Mouse (Mus musculus): ENCODE measurements at regions not wholly inside any gene's neighbourhood (a gene's known extent, or its start where the extent isn't known, plus 50 kb on each side); places are given as distances from the start of the nearest gene placed in this dataset.
"Not testable (repeated sequence)": the region's sequence is repeated elsewhere in the genome, so short reads cannot be mapped to it uniquely, and the experiment has no call there.

DNA sequence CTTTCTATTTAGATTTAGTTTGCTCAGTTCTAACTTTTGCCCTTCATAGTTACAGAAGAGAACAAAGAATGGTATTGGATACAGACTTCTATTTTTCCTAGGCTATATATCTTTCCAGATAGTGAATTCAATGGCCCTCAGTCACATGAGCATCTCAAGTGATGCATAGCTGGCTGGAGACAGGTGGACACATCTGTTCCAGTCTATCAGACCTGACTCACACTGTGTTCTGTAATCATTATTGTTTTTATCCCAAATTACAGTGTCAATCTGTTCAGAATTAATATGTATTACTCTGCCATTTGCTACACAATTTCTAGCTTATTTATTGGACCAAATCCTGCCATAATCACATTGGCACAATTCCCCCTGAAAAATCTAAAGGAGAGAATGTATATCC is 298.0 kb upstream of the Foxg1 start:
- no peak overlapping the region for H3K4me3 ChIP-seq (replicated peaks; ENCODE audit: low read depth, low read length)
- ATAC-seq (ENCODE audit: low FRiP score, low TSS enrichment): no peak
- DNase-seq: no peak

DNA sequence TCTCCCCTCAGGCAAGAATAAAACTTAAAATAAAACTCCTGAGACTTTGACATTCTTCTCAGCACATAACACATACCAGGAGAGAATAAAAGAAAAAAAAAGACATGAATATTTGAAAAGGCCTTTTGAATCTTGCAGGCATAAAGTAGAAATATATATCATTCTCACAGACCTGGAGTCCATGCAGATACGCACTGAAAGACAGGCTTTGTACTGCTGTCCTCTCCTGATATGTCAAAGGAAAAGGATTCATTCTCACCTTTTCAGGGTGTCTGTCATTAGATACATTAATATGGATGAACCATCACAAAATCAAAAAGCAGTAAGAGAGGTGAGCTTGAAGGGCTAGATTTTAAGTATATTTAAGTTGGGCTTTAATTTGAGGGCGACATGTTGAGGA is 296.4 kb upstream of the Foxg1 start:
- Histone ChIP-seq H3K27me3 (ENCODE audit: control insufficient read depth, insufficient read depth, low read length) (no peaks in the 10 kb centered on the region), H3K4me2 (ENCODE audit: low read length) (no peak overlapping the region), H3K4me3 (replicated peaks; ENCODE audit: low read depth, low read length) (no peak overlapping the region), H3K9me3 (ENCODE audit: control insufficient read depth, low read length) (no peaks in the 10 kb centered on the region), H3K36me3 (ENCODE audit: control insufficient read depth, insufficient read depth, low read length) (no peaks in the 10 kb centered on the region), H3K27ac (replicated peaks; ENCODE audit: low read depth, low read length) (no peak overlapping the region), H3K4me1 (ENCODE audit: control insufficient read depth, insufficient read depth, low read length) (0 out of 2 replicates have a peak, but pooled peaks cover 3% of the 10 kb centered on the region), H3K9ac (replicated peaks; ENCODE audit: low read length) (no peak overlapping the region)
- 67% methylated on average over 2 of the region's 2 CpGs for WGBS
- ATAC-seq (ENCODE audit: low FRiP score, low TSS enrichment): peak; percentile 55; the same call in 1 of the 2 replicates
- DNase-seq: peak; percentile 14

More for the DNA sequence above, 298.0 kb upstream of the Foxg1 start:
- H3K36me3 ChIP-seq (ENCODE audit: control insufficient read depth, insufficient read depth, low read length): no peaks in the 10 kb centered on the region
- H3K27me3 ChIP-seq (ENCODE audit: control insufficient read depth, insufficient read depth, low read length): no peaks in the 10 kb centered on the region
- H3K27ac ChIP-seq (replicated peaks; ENCODE audit: low read depth, low read length): no peak overlapping the region
- 0 out of 2 replicates have a peak, but pooled peaks cover 3% of the 10 kb centered on the region for H3K4me1 ChIP-seq (ENCODE audit: control insufficient read depth, insufficient read depth, low read length)
- H3K9ac ChIP-seq (replicated peaks; ENCODE audit: low read length): no peak overlapping the region
- no peak overlapping the region for H3K4me2 ChIP-seq (ENCODE audit: low read length)
- no peaks in the 10 kb centered on the region for H3K9me3 ChIP-seq (ENCODE audit: control insufficient read depth, low read length)

DNA sequence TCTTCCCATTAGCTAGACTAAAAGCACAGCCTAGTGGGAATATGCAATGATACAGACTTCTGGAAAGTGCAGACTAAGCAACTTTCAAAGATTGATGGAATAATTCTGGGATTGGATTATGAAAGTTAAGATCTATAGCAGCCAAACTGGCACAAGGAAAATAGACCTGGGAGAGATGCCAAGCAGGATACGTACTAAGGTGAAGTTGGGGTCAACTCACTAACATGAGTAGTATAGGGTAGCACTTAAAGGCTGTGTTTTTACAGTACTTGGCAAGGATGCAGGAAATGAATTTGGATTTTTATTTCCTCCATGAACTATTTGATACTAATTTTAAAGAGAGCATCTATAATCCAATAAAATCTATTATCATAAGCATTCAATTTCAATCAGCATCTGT is 292.3 kb upstream of the Foxg1 start:
- 98% methylated on average over 1 of the region's 1 CpGs for WGBS
- Histone ChIP-seq H3K4me3 (replicated peaks; ENCODE audit: low read depth, low read length) (no peak overlapping the region), H3K27ac (replicated peaks; ENCODE audit: low read depth, low read length) (no peak overlapping the region), H3K27me3 (ENCODE audit: control insufficient read depth, insufficient read depth, low read length) (no peaks in the 10 kb centered on the region), H3K4me1 (ENCODE audit: control insufficient read depth, insufficient read depth, low read length) (0 out of 2 replicates have a peak, but pooled peaks cover 3% of the 10 kb centered on the region), H3K9me3 (ENCODE audit: control insufficient read depth, low read length) (no peaks in the 10 kb centered on the region), H3K4me2 (ENCODE audit: low read length) (no peak overlapping the region), H3K9ac (replicated peaks; ENCODE audit: low read length) (no peak overlapping the region), H3K36me3 (ENCODE audit: control insufficient read depth, insufficient read depth, low read length) (no peaks in the 10 kb centered on the region)
- ATAC-seq (ENCODE audit: low FRiP score, low TSS enrichment) (no peak), DNase-seq (no peak)

DNA sequence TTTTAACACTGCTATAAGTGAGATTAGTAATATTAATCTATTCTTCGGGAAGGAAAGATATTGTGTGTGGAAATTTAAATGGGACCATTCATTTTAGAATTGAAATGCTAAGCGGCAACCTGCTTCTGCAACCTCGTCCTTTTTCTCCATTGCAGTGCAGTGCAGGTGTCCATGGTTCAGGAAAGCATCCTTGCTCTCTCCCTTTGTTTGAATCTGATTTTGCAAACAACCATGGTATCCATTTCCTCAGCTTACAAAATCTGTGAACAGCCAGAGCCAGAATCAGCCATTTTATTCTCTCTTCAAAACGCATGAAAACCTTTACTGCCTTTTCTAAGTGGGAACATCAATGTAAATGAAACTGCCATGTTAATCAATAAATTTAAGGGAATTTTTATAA is 276.5 kb upstream of the Foxg1 start:
- DNase-seq (peak; percentile 59), ATAC-seq (ENCODE audit: low FRiP score, low TSS enrichment) (peak; percentile 66; the same call in 1 of the 2 replicates)
- no peak overlapping the region for H3K4me3 ChIP-seq (replicated peaks; ENCODE audit: low read depth, low read length)
- H3K9me3 ChIP-seq (ENCODE audit: control insufficient read depth, low read length): no peaks in the 10 kb centered on the region
- peak overlapping the region; percentile 34; the same call in 1 of the 2 replicates for H3K9ac ChIP-seq (replicated peaks; ENCODE audit: low read length)
- H3K4me2 ChIP-seq (ENCODE audit: low read length): no peak overlapping the region
- no peaks in the 10 kb centered on the region for H3K27me3 ChIP-seq (ENCODE audit: control insufficient read depth, insufficient read depth, low read length)
- H3K36me3 ChIP-seq (ENCODE audit: control insufficient read depth, insufficient read depth, low read length): no peaks in the 10 kb centered on the region
- 46% methylated on average over 4 of the region's 4 CpGs for WGBS
- peak overlapping the region; percentile 87 for H3K27ac ChIP-seq (replicated peaks; ENCODE audit: low read depth, low read length)
- H3K4me1 ChIP-seq (ENCODE audit: control insufficient read depth, insufficient read depth, low read length): peaks cover 6% of the 10 kb centered on the region; the same call in 1 of the 2 replicates

DNA sequence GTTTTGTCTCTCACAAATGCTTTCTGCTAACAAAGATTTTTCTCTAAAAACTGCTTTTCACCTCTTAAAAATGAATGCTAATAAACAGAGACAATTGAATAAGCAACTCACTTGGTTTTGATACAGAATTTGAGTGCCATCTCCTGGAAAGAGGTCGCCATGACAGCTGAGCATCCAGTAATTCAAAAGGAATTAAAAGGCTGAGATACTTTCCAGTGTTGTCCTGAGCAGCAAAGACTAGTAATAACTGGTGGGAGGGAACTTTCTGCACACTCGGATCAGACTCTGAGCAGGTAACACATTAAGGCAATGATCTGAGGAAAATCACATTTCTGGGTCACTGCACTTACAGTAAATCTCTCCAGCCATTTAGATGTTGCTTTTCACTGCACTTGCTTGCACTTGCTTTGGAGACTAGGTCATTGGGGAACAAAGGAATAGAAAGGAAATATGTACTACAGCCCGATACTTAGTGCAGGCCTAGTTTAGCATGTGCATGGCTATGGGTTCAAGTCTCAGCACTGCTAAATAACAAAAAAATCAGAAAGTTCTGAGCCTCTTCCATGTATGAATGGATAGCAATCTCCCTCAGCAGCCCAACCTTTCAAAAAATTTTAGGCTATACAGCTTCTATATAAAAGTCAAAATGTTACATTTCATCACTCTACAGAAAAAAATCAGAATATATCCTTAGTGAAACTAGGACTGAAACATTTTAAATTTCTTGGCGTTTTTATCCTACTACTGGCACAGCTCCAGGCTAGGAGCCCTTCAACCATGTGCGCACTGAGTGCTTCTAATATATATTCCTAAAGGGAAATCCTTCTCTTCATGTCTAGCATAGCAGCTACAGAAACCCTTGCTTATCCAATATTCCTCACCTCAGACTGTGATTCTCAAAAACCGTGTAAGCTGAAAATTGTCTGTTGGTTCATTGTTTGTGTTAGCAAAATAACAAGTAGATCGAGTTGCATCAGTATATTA is 275.8 kb upstream of the Foxg1 start:
- Histone ChIP-seq H3K9ac (replicated peaks; ENCODE audit: low read length) (no peak overlapping the region), H3K27ac (replicated peaks; ENCODE audit: low read depth, low read length) (peak overlapping the region; percentile 52; the same call in 1 of the 2 replicates), H3K9me3 (ENCODE audit: control insufficient read depth, low read length) (no peaks in the 10 kb centered on the region), H3K36me3 (ENCODE audit: control insufficient read depth, insufficient read depth, low read length) (no peaks in the 10 kb centered on the region), H3K4me1 (ENCODE audit: control insufficient read depth, insufficient read depth, low read length) (peaks cover 6% of the 10 kb centered on the region; the same call in 1 of the 2 replicates), H3K27me3 (ENCODE audit: control insufficient read depth, insufficient read depth, low read length) (no peaks in the 10 kb centered on the region), H3K4me2 (ENCODE audit: low read length) (no peak overlapping the region), H3K4me3 (replicated peaks; ENCODE audit: low read depth, low read length) (no peak overlapping the region)
- peak; percentile 90 for DNase-seq
- WGBS: 50% methylated on average over 7 of the region's 7 CpGs
- peak; percentile 57 for ATAC-seq (ENCODE audit: low FRiP score, low TSS enrichment)

DNA sequence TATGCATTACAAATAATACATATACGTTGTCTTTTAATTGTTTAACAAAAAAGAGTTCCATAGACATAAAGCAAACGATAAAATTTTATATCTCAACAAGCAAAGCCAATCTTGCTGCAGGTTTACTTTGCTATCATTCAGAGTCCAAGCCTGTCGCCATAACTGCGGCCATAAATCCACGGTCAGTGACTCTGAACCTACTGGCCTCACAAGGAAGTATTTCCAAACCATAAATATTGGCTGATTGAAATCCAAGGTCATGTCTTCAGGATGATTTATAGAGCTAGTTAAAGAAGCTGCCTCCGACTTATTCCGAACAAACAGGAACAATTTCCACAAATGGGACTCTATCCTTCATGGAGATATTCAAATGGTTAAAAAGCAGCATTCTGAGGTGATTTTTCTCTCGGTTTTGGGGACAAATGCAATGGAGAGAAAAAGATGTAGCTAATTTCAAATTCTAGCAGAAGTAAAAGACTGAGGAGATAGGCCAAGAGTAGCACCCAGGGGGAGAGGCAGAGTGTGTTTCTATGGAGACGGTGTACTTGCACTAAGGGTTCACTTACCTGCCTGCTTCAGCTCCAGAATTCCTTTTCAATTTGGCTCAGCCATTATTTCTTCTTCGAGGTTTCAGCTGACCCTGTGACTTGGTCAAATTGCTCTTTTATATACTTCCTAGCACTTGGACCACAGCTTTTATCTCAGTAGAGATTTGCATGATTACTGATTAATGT is 274.9 kb upstream of the Foxg1 start:
- 78% methylated on average over 10 of the region's 10 CpGs for WGBS
- no peak for ATAC-seq (ENCODE audit: low FRiP score, low TSS enrichment)
- Histone ChIP-seq H3K36me3 (ENCODE audit: control insufficient read depth, insufficient read depth, low read length) (no peaks in the 10 kb centered on the region), H3K4me1 (ENCODE audit: control insufficient read depth, insufficient read depth, low read length) (peaks cover 6% of the 10 kb centered on the region; the same call in 1 of the 2 replicates), H3K27me3 (ENCODE audit: control insufficient read depth, insufficient read depth, low read length) (no peaks in the 10 kb centered on the region), H3K4me2 (ENCODE audit: low read length) (no peak overlapping the region), H3K9me3 (ENCODE audit: control insufficient read depth, low read length) (no peaks in the 10 kb centered on the region), H3K27ac (replicated peaks; ENCODE audit: low read depth, low read length) (0 out of 2 replicates have a peak overlapping the region, but pooled peaks have one; percentile 16), H3K9ac (replicated peaks; ENCODE audit: low read length) (no peak overlapping the region), H3K4me3 (replicated peaks; ENCODE audit: low read depth, low read length) (no peak overlapping the region)
- DNase-seq: peak; percentile 27

DNA sequence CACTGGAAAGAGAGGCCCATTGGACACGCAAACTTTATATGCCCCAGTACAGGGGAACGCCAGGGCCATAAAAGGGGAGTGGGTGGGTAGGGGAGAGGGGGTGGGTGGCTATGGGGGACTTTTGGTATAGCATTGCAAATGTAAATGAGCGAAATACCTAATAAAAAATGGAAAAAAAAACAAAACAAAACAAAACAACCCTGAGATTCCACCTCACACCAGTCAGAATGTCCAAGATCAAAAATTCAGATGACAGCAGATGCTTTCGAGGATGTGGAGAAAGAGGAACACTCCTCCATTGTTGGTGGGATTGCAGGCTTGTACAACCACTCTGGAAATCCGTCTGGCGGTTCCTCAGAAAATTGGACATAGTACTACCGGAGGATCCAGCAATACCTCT is 251.4 kb upstream of the Foxg1 start:
- not testable (repeated sequence) for H3K4me2 ChIP-seq (ENCODE audit: low read length); H3K27ac ChIP-seq (replicated peaks; ENCODE audit: low read depth, low read length); H3K4me3 ChIP-seq (replicated peaks; ENCODE audit: low read depth, low read length); H3K9ac ChIP-seq (replicated peaks; ENCODE audit: low read length); ATAC-seq (ENCODE audit: low FRiP score, low TSS enrichment); H3K36me3 ChIP-seq (ENCODE audit: control insufficient read depth, insufficient read depth, low read length); H3K4me1 ChIP-seq (ENCODE audit: control insufficient read depth, insufficient read depth, low read length); DNase-seq; H3K9me3 ChIP-seq (ENCODE audit: control insufficient read depth, low read length); H3K27me3 ChIP-seq (ENCODE audit: control insufficient read depth, insufficient read depth, low read length)
- 83% methylated on average over 4 of the region's 7 CpGs for WGBS

DNA sequence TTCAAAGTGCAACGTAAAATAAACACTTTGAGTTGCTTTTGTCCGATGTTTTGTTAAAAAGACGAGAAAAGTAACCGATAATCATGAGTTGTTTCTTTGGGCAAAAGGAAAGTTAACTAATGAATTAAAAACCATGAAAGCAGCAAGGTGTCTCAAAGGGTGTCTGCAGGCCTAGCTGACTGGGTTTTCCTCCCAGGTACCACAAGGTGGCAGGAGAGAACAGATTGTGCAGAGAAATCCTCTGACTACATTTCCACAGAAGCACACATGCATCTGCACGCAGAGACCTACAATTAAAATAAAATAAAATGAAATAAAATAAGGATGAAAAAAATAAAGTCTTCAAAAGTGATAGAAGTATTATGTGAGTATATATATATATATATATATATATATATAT is 212.4 kb upstream of the Foxg1 start:
- Histone ChIP-seq H3K4me2 (ENCODE audit: low read length) (no peak overlapping the region), H3K4me1 (ENCODE audit: control insufficient read depth, insufficient read depth, low read length) (no peaks in the 10 kb centered on the region), H3K9ac (replicated peaks; ENCODE audit: low read length) (no peak overlapping the region), H3K36me3 (ENCODE audit: control insufficient read depth, insufficient read depth, low read length) (no peaks in the 10 kb centered on the region), H3K27ac (replicated peaks; ENCODE audit: low read depth, low read length) (no peak overlapping the region), H3K4me3 (replicated peaks; ENCODE audit: low read depth, low read length) (no peak overlapping the region), H3K9me3 (ENCODE audit: control insufficient read depth, low read length) (no peaks in the 10 kb centered on the region), H3K27me3 (ENCODE audit: control insufficient read depth, insufficient read depth, low read length) (no peaks in the 10 kb centered on the region)
- WGBS: 56% methylated on average over 5 of the region's 5 CpGs
- ATAC-seq (ENCODE audit: low FRiP score, low TSS enrichment): no peak; the same call in 1 of the 2 replicates
- DNase-seq: peak; percentile 77

All from midbrain, embryonic 14.5 days (tissue).